Comparison of ENCODE assay signal across 9 mouse cellular contexts in genomic region chr9:56495088-56495487, GRCm38 (mm10).
DNase-seq lines count a peak whose midpoint lies in the region; ATAC-seq lines count a peak whose summit lies in the region.
"Had no signal": no experiment of that assay in that cellular context is flagged by ENCODE, and none has a peak within 500 bp of the region (broad histone marks: within the 10 kb centered on the region; RNA-seq: fewer than 3 reads in every experiment).

No protein-coding gene starts in this region.

- H3K27me3 ChIP-seq in heart, embryonic 15.5 days = no peaks in the 10 kb centered on the region

- ATAC-seq in heart, embryonic 15.5 days (replicated peaks; ENCODE audit: insufficient number of reproducible peaks, insufficient read depth, low FRiP score, low read depth) = no peak
- ATAC-seq: intestine, postnatal 0 days had no signal

- no peak for DNase-seq in heart, adult 18-20 months
- DNase-seq in 3T3-L1 (ENCODE audit: low read depth, low spot score) = peak; percentile 85
- DNase-seq in adipocyte (ENCODE audit: low spot score) = peak; percentile 75
- peak; percentile 62 to 73 for DNase-seq in cerebellum, postnatal 25 days
- DNase-seq in right cerebral cortex, postnatal 10 days (ENCODE audit: low spot score in 2 of 2) = no peak
- no peak for DNase-seq in adrenal gland, postnatal 25 days
- DNase-seq in left cerebral cortex, postnatal 25 days (ENCODE audit: low spot score in 2 of 2) = no peak

- H3K9ac ChIP-seq in heart, embryonic 15.5 days = no peak overlapping the region

- peaks cover 48% of the 10 kb centered on the region for H3K4me1 ChIP-seq in heart, embryonic 15.5 days (replicated peaks)

- intact Hi-C loops in left cerebral cortex, postnatal 25 days (cut with DNase I) = no loop called here

- H3K4me3 ChIP-seq in heart, embryonic 15.5 days = no peak overlapping the region

- H3K4me2 ChIP-seq in heart, embryonic 15.5 days = no peak overlapping the region

- WGBS in heart, embryonic 15.5 days = 38% methylated on average over 7 of the region's 7 CpGs

- H3K36me3 ChIP-seq in heart, embryonic 15.5 days = peaks cover 36% of the 10 kb centered on the region

- H3K9me3 ChIP-seq in heart, embryonic 15.5 days (replicated peaks) = no peaks in the 10 kb centered on the region

- H3K27ac ChIP-seq in heart, embryonic 15.5 days = peak overlapping the region; percentile 89

Comparison
In these comparisons a context has a peak if more than half of its experiments do, and no peak if none do; other contexts are left out.
1. DNase-seq: peak in 3T3-L1 (single experiment), adipocyte (single experiment) and cerebellum, postnatal 25 days (2 of 2); none in heart, adult 18-20 months (0 of 2), right cerebral cortex, postnatal 10 days (0 of 2), adrenal gland, postnatal 25 days (single experiment) and left cerebral cortex, postnatal 25 days (0 of 2).